Mouse (Mus musculus) left cerebral cortex, adult 9 months (tissue): ENCODE results near the gene Cacna1c.

Source experiments
- DNase-seq, 2 experiments: peaks; one replicate each; pipeline ENCODE4 v3.0.0; 2022; ENCODE audit warnings: low spot score in 2 of 2

Gene Cacna1c

GRCm38 (mm10) chr6:118963806-118964205 lies 232.4 kb downstream of the Cacna1c start:
- no peak for DNase-seq

DNA sequence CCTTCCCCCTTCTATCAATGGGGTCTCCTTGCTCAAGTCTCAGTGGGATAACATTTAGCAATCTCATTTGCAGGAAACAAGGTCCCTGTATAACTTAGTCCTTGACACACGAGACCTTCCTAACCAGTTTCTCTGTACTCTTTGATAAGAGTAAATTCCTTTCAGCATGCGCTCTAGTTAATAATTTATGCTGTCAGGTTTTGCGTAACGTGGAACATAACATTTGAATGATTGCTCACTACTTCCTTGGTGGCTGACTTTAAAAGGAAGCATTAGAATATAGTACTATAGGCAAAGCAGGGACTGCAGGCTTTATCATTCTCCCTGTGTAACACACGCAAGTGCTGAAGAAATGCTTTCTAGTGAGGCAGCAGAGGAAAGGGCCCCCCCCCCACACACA lies 232.9 kb downstream of the Cacna1c start:
- DNase-seq, result no peak

DNA sequence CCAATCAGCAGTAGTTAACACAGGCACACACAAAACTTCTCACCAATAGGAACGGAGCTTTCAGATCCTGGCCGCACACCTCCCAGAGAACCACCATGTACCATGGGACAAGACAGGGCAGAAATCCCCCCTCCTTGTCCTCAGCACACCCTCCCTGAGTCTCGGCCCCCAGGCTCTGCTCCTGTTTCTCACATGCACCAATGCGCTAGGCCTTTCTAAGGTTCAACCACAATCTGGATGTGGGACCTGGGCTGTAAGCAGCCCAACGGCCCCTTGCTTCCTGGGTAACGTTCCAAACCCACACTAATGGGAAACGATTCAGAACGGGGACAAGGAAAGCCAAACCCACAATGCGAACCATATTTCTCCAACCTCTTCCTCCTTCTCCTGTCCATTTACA lies 237.7 kb downstream of the Cacna1c start:
- DNase-seq, result no peak

GRCm38 (mm10) chr6:118956234-118956633 lies 240.0 kb downstream of the Cacna1c start:
- DNase-seq, result peak in 1 of 2 experiments; percentile 46

GRCm38 (mm10) chr6:118955777-118956176 lies 240.4 kb downstream of the Cacna1c start:
- DNase-seq, result no peak

GRCm38 (mm10) chr6:118954988-118955554 lies 241.1 kb downstream of the Cacna1c start:
- DNase-seq, result no peak

DNA sequence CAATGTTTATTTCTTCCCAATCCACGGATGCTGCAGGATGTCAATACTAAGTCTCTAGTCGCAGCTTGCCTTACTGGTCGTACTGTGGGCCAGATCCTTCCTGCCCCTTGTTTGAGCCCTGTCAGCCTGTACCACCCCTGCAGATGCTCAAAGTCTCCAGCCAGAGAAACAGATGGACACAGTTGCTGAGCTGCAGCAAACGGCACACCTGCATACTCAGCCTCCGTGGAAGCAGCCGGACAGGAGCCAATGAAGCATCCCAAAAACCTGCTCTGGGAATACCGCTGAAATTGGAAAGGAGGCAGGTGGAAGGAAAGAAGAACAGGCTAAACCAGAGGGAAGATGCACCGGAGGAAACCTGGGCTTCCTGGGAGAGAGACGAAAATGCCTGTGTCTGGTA lies 243.8 kb downstream of the Cacna1c start:
- no peak for DNase-seq

DNA sequence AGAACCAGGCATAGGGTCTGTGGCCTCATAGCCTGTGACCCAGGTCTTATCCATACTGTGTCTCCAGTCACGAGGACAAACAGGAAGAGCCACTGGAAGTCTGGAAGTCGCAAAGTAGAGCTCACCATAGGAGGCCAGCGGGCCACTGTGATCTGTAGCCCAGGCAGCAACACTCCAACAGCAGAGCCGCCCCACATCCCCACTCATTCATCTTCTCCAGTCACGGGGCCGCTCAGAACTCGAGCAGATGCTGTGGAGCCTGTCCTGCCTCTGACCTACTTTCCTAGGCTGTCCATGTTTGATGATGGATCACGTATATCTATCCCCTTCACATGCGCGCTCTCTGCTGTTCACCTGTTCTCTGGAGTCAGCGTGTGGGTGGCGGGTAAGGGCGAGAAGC lies 246.0 kb downstream of the Cacna1c start:
- DNase-seq, result no peak

GRCm38 (mm10) chr6:118947286-118947685 lies 248.9 kb downstream of the Cacna1c start:
- no peak for DNase-seq

DNA sequence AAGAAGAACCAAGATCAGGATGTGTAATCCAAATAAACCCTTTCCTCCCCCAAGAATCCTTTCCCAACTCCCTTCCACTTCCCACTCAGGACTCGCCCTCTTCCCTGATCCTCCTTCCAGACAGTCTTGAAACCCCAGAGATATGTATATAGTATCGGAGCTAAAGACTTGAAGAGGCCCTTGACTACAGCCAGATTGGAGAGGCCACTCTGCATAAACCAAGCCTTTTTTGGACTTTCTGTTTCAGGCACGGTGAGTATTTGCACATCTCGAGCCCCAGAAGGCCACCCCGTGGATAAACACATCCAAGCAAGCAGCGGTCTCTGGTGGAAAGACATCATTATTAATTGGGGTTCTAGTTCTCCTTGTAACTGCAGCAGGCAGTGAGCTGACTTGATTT lies 249.6 kb downstream of the Cacna1c start:
- no peak for DNase-seq

GRCm38 (mm10) chr6:118944093-118944492 lies 252.1 kb downstream of the Cacna1c start:
- no peak for DNase-seq

GRCm38 (mm10) chr6:118941816-118942215 lies 254.4 kb downstream of the Cacna1c start:
- no peak for DNase-seq

DNA sequence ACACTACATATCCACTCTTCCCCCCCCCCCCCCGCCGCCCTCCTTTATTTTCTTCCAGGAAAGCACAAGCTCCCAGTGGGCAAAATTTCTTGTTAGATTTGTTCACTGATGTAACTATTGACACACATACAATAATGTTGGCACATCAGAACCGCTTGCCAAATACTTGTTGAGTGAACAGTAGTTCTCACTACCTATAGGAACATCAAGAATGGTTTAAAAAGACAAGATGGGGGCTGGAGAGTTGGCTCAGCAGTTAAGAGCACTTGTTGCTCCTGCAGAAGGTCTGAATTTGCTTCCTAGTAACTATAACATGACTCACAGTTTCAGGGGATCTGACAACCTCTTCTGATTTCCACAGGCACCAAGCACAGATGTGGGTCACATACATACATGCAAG lies 255.2 kb downstream of the Cacna1c start:
- DNase-seq, result no peak

DNA sequence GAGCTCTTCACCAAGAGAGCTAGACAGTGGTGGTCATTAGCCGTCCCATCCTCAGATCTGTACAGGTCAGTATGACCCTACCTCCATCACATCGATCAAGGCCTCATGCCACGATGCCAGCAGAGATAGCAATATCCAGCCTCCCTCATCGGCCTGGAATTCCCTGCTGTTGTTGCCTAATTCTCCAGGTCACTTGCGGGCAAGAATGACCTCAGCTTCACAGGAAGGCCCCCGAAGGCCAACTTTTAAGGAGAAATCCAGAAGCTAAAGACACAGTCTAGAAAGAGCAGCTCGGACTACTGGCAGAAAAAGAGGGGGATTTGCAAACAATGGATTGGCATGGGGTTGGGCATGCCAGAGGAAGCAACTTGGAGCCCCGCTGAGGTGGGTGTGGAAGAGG lies 256.6 kb downstream of the Cacna1c start:
- DNase-seq, result no peak

DNA sequence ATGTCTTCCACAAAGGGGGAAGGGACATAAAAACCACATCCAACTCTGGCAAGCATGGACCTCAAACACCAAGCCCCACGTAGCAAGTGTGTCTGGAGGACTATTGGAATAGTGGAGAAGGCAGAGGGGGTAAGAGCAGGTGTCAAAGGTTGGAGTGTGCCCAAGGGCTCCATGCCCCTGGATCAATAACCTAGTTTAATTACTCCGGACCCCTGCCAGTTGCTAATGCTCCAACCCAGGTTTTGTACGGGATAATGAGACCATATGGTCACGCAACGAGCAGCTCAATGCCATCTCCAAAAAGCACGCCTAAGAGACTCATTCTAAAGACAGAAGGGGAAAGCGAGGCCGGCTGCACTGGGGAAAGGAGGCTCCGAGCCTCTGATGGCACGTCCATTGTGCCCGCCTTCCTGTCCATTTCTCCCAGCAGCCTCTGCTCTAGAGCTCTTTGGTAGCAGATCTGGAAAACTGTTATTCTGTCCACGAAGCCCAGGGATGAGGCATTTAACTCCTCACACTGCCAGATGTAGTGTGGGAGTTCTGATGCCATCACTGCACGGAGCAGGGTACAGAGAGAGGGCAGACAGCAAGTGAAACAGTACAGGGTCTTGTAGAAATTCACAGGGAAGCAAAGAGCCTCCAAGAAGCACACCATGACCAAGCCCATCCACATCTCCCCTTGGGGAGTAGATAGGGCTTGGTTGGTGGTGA lies 257.7 kb downstream of the Cacna1c start:
- DNase-seq, result peak in 1 of 2 experiments; percentile 48

DNA sequence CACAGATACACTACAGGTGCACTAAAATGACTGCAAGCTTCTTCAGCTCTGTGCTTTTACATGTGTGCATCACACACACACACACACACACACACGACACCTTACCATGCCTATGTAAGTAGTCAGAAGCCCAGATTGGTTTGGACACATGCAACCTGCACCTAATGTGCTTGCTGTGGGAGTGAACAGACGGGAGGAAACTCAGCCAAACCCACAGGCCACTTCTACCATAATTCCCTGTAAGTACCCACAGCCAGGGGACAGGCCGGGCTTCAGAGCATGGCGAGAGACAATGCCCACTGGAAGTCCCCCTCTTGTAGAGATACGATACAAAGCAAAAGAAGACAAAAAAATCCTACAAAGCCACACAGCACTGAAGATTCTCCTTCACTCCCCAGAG lies 258.7 kb downstream of the Cacna1c start:
- no peak for DNase-seq

- peak in 1 of 2 experiments; percentile 40 for DNase-seq
These were observed 260.4 kb downstream of the Cacna1c start for GRCm38 (mm10) chr6:118935520-118936415.

- no peak for DNase-seq
These were observed 261.8 kb downstream of the Cacna1c start for GRCm38 (mm10) chr6:118934243-118934902.

GRCm38 (mm10) chr6:118933017-118933594 lies 263.1 kb downstream of the Cacna1c start:
- DNase-seq, result no peak

GRCm38 (mm10) chr6:118932002-118932700 lies 264.1 kb downstream of the Cacna1c start:
- DNase-seq, result no peak

DNA sequence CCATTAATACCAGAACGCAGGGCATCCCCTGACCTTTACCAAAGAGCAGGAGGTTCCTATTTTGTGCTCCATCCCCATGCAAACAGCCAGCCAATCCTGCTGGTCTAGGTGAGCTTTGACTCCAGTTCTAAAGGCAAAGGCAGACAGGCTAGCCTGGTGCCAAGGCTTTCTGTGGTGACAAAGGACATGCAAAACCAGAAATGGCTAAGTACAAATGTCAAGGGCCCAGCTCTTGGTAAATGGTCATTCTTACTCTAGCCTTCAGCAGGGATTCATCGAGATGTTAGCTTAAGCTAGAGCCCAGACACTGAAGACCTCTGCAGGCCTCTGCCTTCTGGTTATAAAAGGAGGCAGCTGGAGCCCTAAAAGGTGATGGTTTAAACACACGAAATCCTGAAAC lies 269.5 kb downstream of the Cacna1c start:
- DNase-seq, result no peak
